Mouse (Mus musculus) stomach, embryonic 16.5 days (tissue): ENCODE data around the gene Arsb. TPM values are rescaled to one million over a fixed set of nuclear protein-coding genes. Genes with fewer than 3 reads are reported as not detected.

Experiments used
- ATAC-seq: fragments of 200-750 bp; cut with Nextera tagmentation; 2 replicates; pipeline ENCODE4 v1.8.0; 2017; ENCODE audit warnings: moderate number of reproducible peaks, moderate TSS enrichment; ENCODE audit not compliant: insufficient read depth, low FRiP score
- H3K27ac ChIP-seq: fragments of 300-500 bp; sonication (generic); 2 replicates; pipeline ENCODE4 v1.5.1; 2014; ENCODE audit warnings: low read length
- H3K27me3 ChIP-seq: fragments of 300-500 bp; sonication (generic); 2 replicates; pipeline ENCODE4 v1.6.1; 2014; ENCODE audit warnings: low read length, control low read depth, mixed read lengths; ENCODE audit not compliant: control insufficient read depth, insufficient read depth
- H3K36me3 ChIP-seq: fragments of 300-500 bp; sonication (generic); 2 replicates; pipeline ENCODE4 v1.6.1; 2014; ENCODE audit warnings: low read length; ENCODE audit not compliant: control insufficient read depth, insufficient read depth
- H3K4me1 ChIP-seq: fragments of 300-500 bp; sonication (generic); 2 replicates; pipeline ENCODE4 v1.6.1; 2014; ENCODE audit warnings: low read length, control low read depth, mixed read lengths; ENCODE audit not compliant: control insufficient read depth, insufficient read depth
- H3K4me2 ChIP-seq: fragments of 300-500 bp; sonication (generic); 2 replicates; pipeline ENCODE4 v1.6.1; 2014; ENCODE audit warnings: low read depth, low read length, mixed read lengths
- H3K4me3 ChIP-seq: fragments of 300-500 bp; sonication (generic); replicated peaks from 2 replicates; pipeline ENCODE4 v1.5.1; 2014; ENCODE audit warnings: mild to moderate bottlenecking, low read length
- H3K9ac ChIP-seq: fragments of 300-500 bp; sonication (generic); 2 replicates; pipeline ENCODE4 v1.6.1; 2014; ENCODE audit warnings: low read length
- H3K9me3 ChIP-seq: fragments of 300-500 bp; sonication (generic); replicated peaks from 2 replicates; pipeline ENCODE4 v1.6.1; 2016; ENCODE audit warnings: low read length, control low read depth; ENCODE audit not compliant: control insufficient read depth
- WGBS: fragments of 180-500 bp; shearing (Covaris S2); extraction: QIAGEN DNeasy Blood & Tissue Kit; methylation state at CpG from one replicate; pipeline ENCODE4 v1.1.7; 2014; 5-methylcytosine and 5-hydroxymethylcytosine counted together
- polyA plus RNA-seq: library from polyadenylated mRNA; unstranded; fragments of >200 nt; fragmentation: Nextera tagmentation; extraction: Ambion mirVana; gene quantifications from 2 replicates; pipeline ENCODE4 v1.2.1, GENCODE M21; 2015

Arsb gene
- polyA plus RNA-seq, 1 experiment from 2014 or later, result 12.7 TPM

DNA sequence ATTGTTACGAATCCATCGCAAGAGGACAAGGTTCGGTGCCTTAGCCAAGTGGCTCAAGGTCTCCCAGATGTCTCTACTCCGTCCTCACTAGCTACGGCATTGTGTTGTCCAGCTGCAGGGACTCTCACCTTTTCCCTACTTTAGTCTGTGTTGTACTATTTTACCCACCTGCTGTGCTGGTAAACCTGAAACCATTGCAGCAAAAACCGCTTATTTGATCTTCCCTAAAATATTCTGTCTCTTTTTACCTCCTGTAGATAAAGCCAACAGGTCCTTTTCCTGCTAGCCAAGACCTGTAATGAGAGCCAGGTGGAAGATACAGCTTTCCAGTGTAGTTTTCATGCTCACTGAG lies 58.8 kb downstream of the Arsb start:
- no peaks in the 10 kb centered on the region for H3K36me3 ChIP-seq
- no peak overlapping the region for H3K27ac ChIP-seq
- H3K27me3 ChIP-seq, result no peaks in the 10 kb centered on the region
- WGBS, result 87% methylated on average over 6 of the region's 6 CpGs
- H3K4me3 ChIP-seq, result no peak overlapping the region
- ATAC-seq, result no peak
- no peak overlapping the region for H3K4me2 ChIP-seq
- no peaks in the 10 kb centered on the region for H3K4me1 ChIP-seq
- no peaks in the 10 kb centered on the region for H3K9me3 ChIP-seq
- H3K9ac ChIP-seq, result no peak overlapping the region

DNA sequence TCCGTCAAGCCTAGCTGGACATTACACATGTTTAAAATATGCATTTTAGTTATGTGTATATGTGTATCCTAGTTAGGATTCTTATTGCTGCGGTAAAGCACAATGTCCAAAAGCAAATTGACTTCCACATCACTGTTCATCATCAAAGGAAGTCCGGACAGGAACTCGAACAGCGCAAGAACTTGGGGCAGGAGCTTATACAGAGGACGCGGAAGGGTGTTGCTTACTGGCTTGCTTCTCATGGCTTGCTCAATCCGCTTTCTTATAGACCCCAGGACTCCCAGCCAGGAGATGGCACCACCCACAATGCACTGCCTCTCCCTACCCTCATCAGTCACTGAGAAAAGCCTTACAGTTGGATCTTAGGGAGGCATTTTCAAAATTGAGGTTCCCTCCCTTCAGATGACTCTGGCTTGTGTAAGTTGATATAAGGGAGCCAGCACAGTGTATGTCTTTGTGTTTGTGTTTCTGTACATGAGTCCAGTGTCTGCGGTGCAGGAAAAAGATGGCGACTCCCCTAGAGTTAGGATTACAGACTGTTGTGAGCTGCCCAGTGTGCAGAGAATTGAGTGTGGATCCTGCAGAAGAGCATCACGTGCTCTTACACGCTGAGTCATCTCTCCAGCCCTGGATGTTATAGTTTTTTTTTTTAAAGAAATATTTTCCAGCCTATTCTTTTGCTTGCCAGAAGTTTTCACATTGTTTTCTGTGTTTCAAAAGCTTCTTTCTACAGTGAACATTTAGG lies 66.2 kb downstream of the Arsb start:
- Histone ChIP-seq H3K36me3 (no peaks in the 10 kb centered on the region), H3K27ac (peak overlapping the region; percentile 42), H3K4me1 (peaks cover 24% of the 10 kb centered on the region), H3K9me3 (no peaks in the 10 kb centered on the region), H3K4me3 (no peak overlapping the region), H3K27me3 (no peaks in the 10 kb centered on the region), H3K4me2 (no peak overlapping the region), H3K9ac (no peak overlapping the region)
- 74% methylated on average over 12 of the region's 12 CpGs for WGBS
- no peak; the same call in 1 of the 2 replicates for ATAC-seq

DNA sequence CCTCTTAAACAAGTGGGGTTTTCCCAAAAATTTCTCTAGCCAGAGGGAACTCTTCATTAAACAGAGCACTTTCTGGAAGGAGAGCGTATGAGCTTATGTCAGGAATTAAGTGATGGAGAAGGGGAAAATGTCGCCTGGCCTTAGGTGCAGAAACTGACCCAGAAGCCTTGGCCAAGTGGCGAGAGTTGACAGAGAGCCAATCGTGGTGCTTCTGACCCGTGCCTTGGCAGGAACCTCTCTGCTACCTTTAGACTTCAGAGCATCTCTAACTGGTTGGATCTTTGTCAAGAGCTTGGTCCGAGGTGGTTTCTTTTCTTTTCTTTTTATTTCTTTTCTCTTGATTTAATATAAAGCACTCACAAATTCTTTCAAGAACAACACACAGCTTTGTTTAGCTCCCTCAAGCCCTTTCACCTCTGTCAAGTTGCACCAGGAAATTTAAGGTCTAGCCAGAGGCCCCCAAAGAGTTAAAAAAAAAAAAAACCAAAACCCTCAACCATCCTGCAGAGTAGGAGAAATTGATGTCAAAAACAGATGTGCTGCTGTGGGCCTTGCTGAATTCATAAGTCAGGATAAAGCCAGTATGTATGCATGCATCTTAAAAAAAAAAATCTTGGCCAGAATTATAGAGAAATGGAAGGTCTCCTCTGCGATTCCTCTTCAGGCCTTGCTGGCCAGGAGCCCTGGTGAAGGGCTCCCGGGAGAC lies 67.2 kb downstream of the Arsb start:
- peaks cover 24% of the 10 kb centered on the region for H3K4me1 ChIP-seq
- H3K27me3 ChIP-seq, result no peaks in the 10 kb centered on the region
- H3K27ac ChIP-seq, result peak overlapping the region; percentile 63; the same call in 1 of the 2 replicates
- H3K4me2 ChIP-seq, result no peak overlapping the region; the same call in 1 of the 2 replicates
- no peaks in the 10 kb centered on the region for H3K36me3 ChIP-seq
- no peak for ATAC-seq
- no peak overlapping the region for H3K4me3 ChIP-seq
- H3K9ac ChIP-seq, result no peak overlapping the region
- H3K9me3 ChIP-seq, result no peaks in the 10 kb centered on the region
- 46% methylated on average over 8 of the region's 8 CpGs for WGBS

DNA sequence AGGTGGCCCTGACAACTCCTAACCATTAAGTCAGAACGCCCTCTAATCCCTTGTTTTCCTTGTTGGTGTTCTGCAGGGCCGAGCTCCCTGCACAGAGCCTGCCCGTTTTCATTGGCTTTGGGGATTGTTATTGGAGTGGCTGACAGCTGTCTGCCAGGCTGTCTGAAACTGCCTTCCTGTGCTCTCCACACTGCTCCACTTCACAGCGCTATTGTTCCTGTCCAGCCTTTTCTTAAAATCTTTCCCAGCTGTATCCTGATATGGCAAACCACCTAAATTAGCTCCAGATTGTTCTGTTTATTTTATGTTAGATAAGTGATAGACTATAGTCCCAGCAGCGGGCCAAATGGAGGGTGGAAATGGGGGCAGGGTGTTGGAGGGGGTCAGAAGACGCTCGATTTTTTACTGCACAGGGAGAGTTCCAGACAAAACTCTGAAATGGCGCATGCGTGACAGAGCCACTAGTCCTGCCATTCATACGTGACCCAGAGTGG lies 67.8 kb downstream of the Arsb start:
- peak overlapping the region; percentile 13 for H3K4me2 ChIP-seq
- WGBS, result 24% methylated on average over 10 of the region's 10 CpGs
- ATAC-seq, result peak; percentile 84
- peaks cover 24% of the 10 kb centered on the region for H3K4me1 ChIP-seq
- no peaks in the 10 kb centered on the region for H3K27me3 ChIP-seq
- no peaks in the 10 kb centered on the region for H3K9me3 ChIP-seq
- no peak overlapping the region for H3K4me3 ChIP-seq
- H3K27ac ChIP-seq, result peak overlapping the region; percentile 63
- no peaks in the 10 kb centered on the region for H3K36me3 ChIP-seq
- H3K9ac ChIP-seq, result no peak overlapping the region

DNA sequence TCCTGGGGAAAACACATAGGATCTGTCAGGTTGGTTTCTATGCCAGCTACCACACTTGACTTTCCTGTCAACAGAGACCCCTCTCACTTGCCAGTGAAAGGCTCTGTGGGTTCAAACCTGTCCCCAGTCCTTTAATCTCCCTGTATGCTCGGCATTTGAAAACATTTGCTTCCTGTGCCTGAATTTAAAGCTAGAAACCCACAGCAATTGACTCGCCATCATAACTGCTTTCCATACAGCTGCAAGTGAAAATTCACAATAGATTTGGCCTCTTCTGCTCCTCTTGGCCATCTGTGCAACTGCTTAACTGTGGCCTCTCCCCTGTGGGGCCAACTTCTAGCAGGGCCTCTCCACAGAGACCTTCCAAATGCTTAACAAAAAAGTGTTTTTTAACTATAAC lies 68.3 kb downstream of the Arsb start:
- H3K9me3 ChIP-seq, result no peaks in the 10 kb centered on the region
- ATAC-seq, result no peak
- no peak overlapping the region for H3K9ac ChIP-seq
- H3K4me2 ChIP-seq, result peak overlapping the region; percentile 13; the same call in 1 of the 2 replicates
- H3K36me3 ChIP-seq, result no peaks in the 10 kb centered on the region
- peak overlapping the region; percentile 63 for H3K27ac ChIP-seq
- peaks cover 24% of the 10 kb centered on the region for H3K4me1 ChIP-seq
- H3K27me3 ChIP-seq, result no peaks in the 10 kb centered on the region
- H3K4me3 ChIP-seq, result no peak overlapping the region
- WGBS, result 37% methylated on average over 2 of the region's 2 CpGs

DNA sequence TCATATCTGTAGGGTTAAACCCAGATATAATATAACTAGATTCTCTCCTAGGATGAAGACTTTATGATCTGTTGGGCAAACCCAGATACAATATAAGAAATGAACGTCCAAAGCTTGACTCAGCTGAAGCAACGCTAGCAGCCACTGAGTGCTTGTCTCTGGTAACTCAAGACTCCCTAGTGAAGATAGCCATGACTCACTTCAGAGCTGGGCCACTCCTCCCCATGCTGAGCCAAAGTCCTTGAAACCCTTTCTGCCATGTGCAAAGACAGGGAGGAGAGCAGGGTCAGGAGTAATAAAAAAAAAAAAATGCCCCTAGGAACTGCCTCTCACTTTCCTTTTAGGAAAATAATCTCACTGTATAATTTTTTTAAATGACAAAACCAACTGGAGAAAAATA lies 68.7 kb downstream of the Arsb start:
- Histone ChIP-seq H3K4me3 (no peak overlapping the region), H3K4me1 (peaks cover 24% of the 10 kb centered on the region), H3K36me3 (no peaks in the 10 kb centered on the region), H3K27me3 (no peaks in the 10 kb centered on the region), H3K27ac (peak overlapping the region; percentile 63; the same call in 1 of the 2 replicates), H3K9me3 (no peaks in the 10 kb centered on the region), H3K9ac (no peak overlapping the region), H3K4me2 (no peak overlapping the region)
- 53% methylated on average over 2 of the region's 2 CpGs for WGBS
- ATAC-seq, result no peak; the same call in 1 of the 2 replicates

DNA sequence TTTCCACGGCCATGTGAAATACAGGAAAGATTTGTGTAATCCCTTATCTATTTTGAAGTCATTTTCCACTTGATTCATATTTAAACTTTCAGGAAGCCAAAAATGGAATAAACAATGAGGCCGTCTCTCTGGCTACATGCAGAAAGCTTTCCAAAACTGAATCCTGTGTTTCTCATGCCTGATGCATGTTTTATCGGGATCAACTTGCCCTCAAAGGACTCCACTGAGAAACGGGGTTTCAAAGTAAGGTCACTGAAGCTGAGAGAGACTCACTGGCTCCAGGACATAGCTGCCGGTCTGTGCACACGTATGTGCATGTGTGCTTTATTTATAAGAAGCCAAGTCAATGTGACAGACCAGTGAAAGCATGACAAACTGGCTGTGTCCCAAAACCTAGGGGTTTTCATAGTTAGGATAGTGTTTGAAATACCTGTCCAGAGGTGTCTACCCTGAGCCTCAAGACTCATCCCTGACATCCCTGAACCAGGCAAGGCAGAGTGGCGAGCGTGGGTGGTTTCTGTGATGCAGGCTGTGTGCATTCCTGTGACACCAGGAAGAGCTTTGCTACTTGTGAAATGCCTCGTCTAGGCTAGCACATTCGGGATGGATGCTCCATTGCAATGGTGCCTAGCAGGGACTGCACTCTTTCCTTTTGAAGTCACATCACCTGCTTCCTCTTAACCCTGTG lies 75.5 kb downstream of the Arsb start:
- Histone ChIP-seq H3K4me3 (no peak overlapping the region), H3K4me1 (peaks cover 9% of the 10 kb centered on the region; the same call in 1 of the 2 replicates), H3K27me3 (no peaks in the 10 kb centered on the region), H3K36me3 (no peaks in the 10 kb centered on the region), H3K27ac (no peak overlapping the region), H3K9me3 (no peaks in the 10 kb centered on the region), H3K4me2 (no peak overlapping the region), H3K9ac (no peak overlapping the region)
- 51% methylated on average over 10 of the region's 10 CpGs for WGBS
- ATAC-seq, result no peak

DNA sequence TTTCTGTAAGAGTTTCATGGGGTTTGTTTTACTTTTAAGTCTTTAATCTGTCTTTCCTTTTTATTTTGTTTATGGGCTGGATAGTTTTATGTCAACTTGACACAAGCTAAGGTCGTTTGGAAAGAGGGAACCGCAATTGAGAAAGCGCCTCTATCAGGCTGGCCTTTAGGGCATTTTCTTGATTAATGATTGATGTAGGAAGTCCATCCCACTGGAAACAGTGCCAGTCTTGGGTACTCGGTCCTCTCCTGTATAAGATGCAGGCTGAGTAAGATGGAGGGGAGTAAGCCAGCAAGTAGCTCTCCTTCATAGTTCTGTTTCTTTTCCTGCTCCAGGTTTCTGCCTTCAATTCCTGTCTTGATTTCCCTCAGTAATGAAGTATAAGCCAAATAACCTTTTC lies 76.2 kb downstream of the Arsb start:
- Histone ChIP-seq H3K9me3 (no peaks in the 10 kb centered on the region), H3K27ac (no peak overlapping the region), H3K36me3 (no peaks in the 10 kb centered on the region), H3K4me3 (no peak overlapping the region), H3K9ac (no peak overlapping the region), H3K27me3 (no peaks in the 10 kb centered on the region), H3K4me1 (peaks cover 13% of the 10 kb centered on the region), H3K4me2 (no peak overlapping the region)
- 54% methylated on average over 4 of the region's 4 CpGs for WGBS
- ATAC-seq, result no peak

DNA sequence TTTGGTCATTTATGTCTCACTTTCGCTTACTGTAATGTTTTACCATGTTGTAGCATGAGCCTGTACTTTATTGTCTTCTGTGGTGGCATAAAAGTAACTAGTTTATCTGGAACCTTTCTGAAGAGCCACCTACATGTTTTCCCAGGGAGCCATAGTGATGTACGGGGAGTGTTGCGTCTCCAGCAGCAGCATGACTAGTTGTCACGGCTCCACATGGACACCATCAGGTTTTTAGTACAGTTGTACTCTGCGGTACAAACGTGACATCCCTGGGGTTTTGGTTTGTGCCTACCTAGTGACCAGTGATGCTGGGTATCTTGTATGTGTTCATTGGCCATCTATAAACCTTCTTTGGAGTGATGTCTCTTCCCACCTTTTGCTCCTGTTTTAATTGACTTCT lies 77.2 kb downstream of the Arsb start:
- Histone ChIP-seq H3K27me3 (no peaks in the 10 kb centered on the region), H3K27ac (no peak overlapping the region), H3K9me3 (no peaks in the 10 kb centered on the region), H3K9ac (no peak overlapping the region), H3K36me3 (no peaks in the 10 kb centered on the region), H3K4me3 (no peak overlapping the region), H3K4me1 (peaks cover 14% of the 10 kb centered on the region), H3K4me2 (no peak overlapping the region)
- 89% methylated on average over 6 of the region's 6 CpGs for WGBS
- no peak for ATAC-seq
